Mouse (Mus musculus): ENCODE results near the gene Hoxa11. TPM values are rescaled to one million over a fixed set of nuclear protein-coding genes. Genes with fewer than 3 reads are reported as not detected.

Gene Hoxa11
- total and polyA plus RNA-seq, 2 experiments from 2014 or later, result not detected

DNA sequence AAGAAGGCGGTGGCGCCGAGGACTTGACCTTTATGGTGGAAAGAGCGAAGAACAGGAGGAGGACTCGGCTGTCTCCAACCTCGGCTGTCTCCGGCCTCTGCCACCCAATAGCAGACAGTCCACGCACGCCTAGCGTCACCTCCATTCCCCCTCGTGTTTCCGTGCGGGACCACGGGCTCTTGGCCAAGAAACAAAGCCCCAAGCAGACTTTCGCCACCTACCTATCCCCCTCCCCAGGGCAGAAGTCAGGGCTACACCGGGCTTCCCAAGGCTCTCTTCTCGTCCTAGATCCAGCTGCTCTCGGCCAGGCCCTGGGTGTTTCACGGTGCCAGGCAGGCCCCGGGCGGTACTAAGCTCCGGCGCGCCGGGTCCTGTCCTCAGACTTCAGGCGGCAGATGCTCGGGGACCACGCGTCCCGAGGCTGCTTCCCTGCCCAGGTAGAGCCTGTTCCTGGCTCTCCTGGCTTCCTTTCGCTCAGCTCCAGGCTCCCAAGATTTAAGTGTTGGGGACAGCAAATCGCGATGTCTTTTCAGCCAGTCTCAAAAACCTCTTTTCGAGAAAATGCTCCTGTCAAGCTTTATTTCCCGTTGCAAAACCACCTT lies 7.3 kb upstream of the Hoxa11 start:
- TF ChIP-seq CTCF (IDR thresholded peaks at IDR 0.05; ENCODE audit: low read depth), result no peak
- ATAC-seq, result no peak
- no peaks in the 10 kb centered on the region for H3K36me3 ChIP-seq (ENCODE audit: insufficient read depth, low read length)
- H3K9ac ChIP-seq (replicated peaks; ENCODE audit: low read length), result no peak overlapping the region
- H3K4me3 ChIP-seq (ENCODE audit: low read length), result no peak overlapping the region
- H3K4me1 ChIP-seq (ENCODE audit: insufficient read depth, low read length), result no peaks in the 10 kb centered on the region
- DNase-seq (ENCODE audit: low spot score), result no peak
- H3K27me3 ChIP-seq (ENCODE audit: insufficient read depth, low read length), result peaks cover 96% of the 10 kb centered on the region
- no peaks in the 10 kb centered on the region for H3K9me3 ChIP-seq (ENCODE audit: low read length)
- H3K27ac ChIP-seq, result no peak overlapping the region
- H3K4me2 ChIP-seq (ENCODE audit: low read depth, low read length), result no peak overlapping the region
- WGBS, result 1% methylated on average over 35 of the region's 35 CpGs

DNA sequence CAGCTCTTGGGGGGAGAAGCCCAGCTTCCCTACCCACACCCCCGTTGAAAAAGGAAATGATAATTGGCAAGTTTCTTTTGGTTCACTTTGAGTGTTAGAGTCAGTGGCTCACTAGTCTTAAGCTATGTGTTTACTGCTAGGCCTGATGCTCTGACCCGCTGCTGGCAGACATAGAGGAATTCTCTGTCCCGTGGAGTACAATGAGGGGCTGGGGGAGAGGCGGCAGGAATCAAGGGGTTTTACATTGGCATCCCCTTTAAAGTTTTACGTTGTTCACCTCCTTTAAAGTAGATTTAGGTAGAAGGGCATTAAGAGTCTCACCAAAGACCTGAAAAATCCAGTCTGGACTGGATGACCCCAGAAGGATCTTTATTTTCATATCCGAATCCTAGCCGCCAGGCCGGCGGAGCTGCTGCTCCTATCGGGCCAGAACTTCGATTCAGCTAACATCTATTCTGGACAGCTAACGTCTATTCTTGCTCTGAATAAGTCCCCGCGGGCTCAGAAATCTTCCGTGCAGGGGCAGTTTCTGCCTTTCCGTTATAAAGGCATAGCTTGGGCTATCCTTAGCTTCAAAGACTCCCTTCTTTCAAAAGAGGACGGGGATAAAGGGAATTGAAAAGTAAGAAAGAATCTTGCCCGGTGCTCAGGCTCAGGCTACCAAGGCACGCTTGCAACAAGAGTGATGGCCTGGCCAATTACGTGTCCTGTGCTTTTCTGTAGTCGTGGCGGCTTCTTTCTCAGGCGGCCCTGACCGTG lies 6.6 kb upstream of the Hoxa11 start:
- no peak for DNase-seq (ENCODE audit: low spot score)
- Histone ChIP-seq H3K27me3 (ENCODE audit: insufficient read depth, low read length) (peaks cover 96% of the 10 kb centered on the region), H3K36me3 (ENCODE audit: insufficient read depth, low read length) (no peaks in the 10 kb centered on the region), H3K4me1 (ENCODE audit: insufficient read depth, low read length) (no peaks in the 10 kb centered on the region), H3K9me3 (ENCODE audit: low read length) (no peaks in the 10 kb centered on the region), H3K4me3 (ENCODE audit: low read length) (no peak overlapping the region), H3K27ac (no peak overlapping the region), H3K4me2 (ENCODE audit: low read depth, low read length) (no peak overlapping the region), H3K9ac (replicated peaks; ENCODE audit: low read length) (no peak overlapping the region)
- no peak for TF ChIP-seq CTCF (IDR thresholded peaks at IDR 0.05; ENCODE audit: low read depth)
- no peak for ATAC-seq
- WGBS, result 3% methylated on average over 24 of the region's 24 CpGs

DNA sequence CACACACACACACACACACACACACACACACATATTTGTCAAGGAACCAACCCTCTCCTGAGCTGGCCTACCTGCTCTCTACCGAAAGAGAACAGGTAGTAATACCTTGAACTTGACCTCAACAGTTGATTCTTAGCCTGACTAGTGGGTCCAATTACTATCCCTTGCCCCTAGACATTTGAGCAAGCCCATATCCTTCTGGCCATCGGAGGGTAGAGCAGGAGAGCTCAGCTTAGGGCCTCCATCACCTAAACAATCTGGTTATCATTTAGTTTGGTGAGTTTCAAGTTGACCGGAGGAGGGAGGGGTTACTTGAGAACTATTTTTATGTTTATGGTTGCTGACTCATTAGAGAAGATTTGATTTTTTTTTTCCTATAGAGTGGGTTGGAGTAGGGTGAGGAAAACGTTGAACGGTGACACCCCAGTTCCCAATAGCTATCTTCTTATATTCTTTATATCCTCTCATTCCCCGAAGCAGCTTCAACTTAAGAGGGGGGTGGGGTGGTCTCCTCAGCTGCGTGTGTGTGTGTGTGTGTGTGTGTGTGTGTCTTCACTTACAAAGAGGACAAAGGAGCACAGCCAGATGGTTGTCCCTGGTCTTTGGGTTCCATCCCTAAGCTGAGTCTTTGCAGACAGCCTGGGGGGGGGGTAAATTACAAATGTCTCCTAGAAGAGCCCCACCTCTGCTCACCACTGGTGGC lies 5.7 kb upstream of the Hoxa11 start:
- H3K4me2 ChIP-seq (ENCODE audit: low read depth, low read length), result no peak overlapping the region
- no peak overlapping the region for H3K27ac ChIP-seq
- DNase-seq (ENCODE audit: low spot score), result no peak
- WGBS, result 11% methylated on average over 7 of the region's 7 CpGs
- no peaks in the 10 kb centered on the region for H3K4me1 ChIP-seq (ENCODE audit: insufficient read depth, low read length)
- H3K4me3 ChIP-seq (ENCODE audit: low read length), result no peak overlapping the region
- no peak overlapping the region for H3K9ac ChIP-seq (replicated peaks; ENCODE audit: low read length)
- no peaks in the 10 kb centered on the region for H3K36me3 ChIP-seq (ENCODE audit: insufficient read depth, low read length)
- TF ChIP-seq CTCF (IDR thresholded peaks at IDR 0.05; ENCODE audit: low read depth), result no peak
- no peaks in the 10 kb centered on the region for H3K9me3 ChIP-seq (ENCODE audit: low read length)
- H3K27me3 ChIP-seq (ENCODE audit: insufficient read depth, low read length), result peaks cover 97% of the 10 kb centered on the region
- ATAC-seq, result no peak

DNA sequence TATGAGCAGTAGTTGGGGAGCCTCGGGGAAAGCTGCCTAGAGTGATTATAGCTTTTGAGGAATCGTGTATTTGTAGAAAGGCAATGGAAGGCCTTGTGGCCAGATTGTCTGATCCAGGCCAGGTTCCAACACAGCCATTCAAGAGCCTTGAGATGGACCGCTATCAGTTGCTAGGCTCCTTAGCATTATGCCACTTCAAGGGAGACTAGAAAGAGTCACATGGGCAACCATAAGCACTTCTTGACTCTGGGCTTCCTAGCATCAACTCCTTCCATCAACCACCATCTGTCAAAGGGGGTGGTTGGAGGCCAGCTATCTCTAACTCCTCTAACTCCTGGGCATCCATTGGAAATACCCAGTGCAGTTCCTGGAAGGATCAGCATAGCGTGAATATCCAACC lies 4.2 kb upstream of the Hoxa11 start:
- ATAC-seq (no peak), DNase-seq (ENCODE audit: low spot score) (no peak)
- peaks cover 97% of the 10 kb centered on the region for H3K27me3 ChIP-seq (ENCODE audit: insufficient read depth, low read length)
- 4% methylated on average over 4 of the region's 4 CpGs for WGBS
- no peak for TF ChIP-seq CTCF (IDR thresholded peaks at IDR 0.05; ENCODE audit: low read depth)
- H3K9me3 ChIP-seq (ENCODE audit: low read length), result no peaks in the 10 kb centered on the region
- H3K4me3 ChIP-seq (ENCODE audit: low read length), result no peak overlapping the region
- H3K4me1 ChIP-seq (ENCODE audit: insufficient read depth, low read length), result no peaks in the 10 kb centered on the region
- H3K9ac ChIP-seq (replicated peaks; ENCODE audit: low read length), result no peak overlapping the region
- H3K4me2 ChIP-seq (ENCODE audit: low read depth, low read length), result no peak overlapping the region
- H3K27ac ChIP-seq, result no peak overlapping the region
- no peaks in the 10 kb centered on the region for H3K36me3 ChIP-seq (ENCODE audit: insufficient read depth, low read length)

DNA sequence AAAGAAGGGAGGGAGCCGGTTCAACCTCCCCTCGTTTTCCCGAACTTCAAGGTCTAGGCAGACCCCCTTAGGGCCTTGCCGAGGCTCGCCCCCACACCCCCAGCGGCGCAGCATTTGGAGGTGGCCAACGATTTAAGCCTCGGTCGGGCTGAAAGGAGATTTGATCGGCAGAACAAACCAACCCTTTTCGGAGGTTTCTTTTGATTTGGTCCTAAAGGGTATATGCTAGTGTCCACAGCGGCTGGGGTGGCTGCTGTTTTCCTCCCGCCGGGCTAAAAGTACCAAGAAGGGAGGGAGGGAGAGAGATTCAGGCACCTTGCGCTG lies 3.8 kb upstream of the Hoxa11 start:
- H3K9me3 ChIP-seq (ENCODE audit: low read length), result no peaks in the 10 kb centered on the region
- no peak for TF ChIP-seq CTCF (IDR thresholded peaks at IDR 0.05; ENCODE audit: low read depth)
- H3K9ac ChIP-seq (replicated peaks; ENCODE audit: low read length), result no peak overlapping the region
- no peaks in the 10 kb centered on the region for H3K4me1 ChIP-seq (ENCODE audit: insufficient read depth, low read length)
- ATAC-seq (no peak), DNase-seq (ENCODE audit: low spot score) (no peak)
- H3K27me3 ChIP-seq (ENCODE audit: insufficient read depth, low read length), result peaks cover 98% of the 10 kb centered on the region
- H3K4me2 ChIP-seq (ENCODE audit: low read depth, low read length), result no peak overlapping the region
- no peak overlapping the region for H3K4me3 ChIP-seq (ENCODE audit: low read length)
- H3K27ac ChIP-seq, result no peak overlapping the region
- 3% methylated on average over 16 of the region's 16 CpGs for WGBS
- no peaks in the 10 kb centered on the region for H3K36me3 ChIP-seq (ENCODE audit: insufficient read depth, low read length)

DNA sequence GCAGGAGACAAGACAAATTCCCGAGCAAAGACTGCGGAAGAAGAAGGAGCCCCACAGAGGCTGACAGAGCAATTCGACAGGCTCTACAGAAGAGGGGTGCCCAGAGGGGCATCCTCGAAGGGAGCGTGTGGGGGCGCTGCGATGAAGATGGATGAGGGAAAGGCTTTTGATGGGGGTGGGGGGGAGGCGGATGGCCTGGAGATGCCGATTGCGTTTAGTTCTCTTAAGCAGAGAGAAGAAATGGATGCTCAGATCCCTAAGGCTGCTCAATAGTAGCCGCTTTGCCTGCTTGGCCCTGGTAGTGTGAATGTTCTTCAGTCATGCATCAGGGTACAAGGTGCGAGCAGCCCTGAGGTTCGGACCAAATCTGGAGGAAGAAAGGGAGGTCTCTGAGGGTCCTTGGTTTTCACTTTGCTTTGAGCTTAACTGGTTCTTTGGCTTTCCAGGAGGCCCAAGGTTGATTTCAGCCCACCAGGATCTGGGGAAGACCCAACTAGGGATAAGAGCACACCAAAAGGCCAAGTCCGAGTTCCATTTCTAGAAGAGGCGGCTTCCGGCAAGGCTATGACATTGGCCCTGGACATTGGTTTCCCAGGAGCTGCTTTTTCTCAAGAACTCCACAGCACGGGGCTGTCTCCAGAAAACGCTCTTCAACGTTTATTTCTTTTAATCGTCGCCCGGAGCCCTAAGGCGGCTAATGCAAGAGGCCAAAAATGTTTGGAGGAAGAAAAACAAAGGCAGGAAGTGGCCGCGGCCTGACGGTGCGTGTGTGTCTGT lies 3.2 kb upstream of the Hoxa11 start:
- no peak for DNase-seq (ENCODE audit: low spot score)
- no peaks in the 10 kb centered on the region for H3K36me3 ChIP-seq (ENCODE audit: insufficient read depth, low read length)
- H3K9me3 ChIP-seq (ENCODE audit: low read length), result no peaks in the 10 kb centered on the region
- WGBS, result 1% methylated on average over 27 of the region's 27 CpGs
- H3K4me1 ChIP-seq (ENCODE audit: insufficient read depth, low read length), result no peaks in the 10 kb centered on the region
- H3K4me3 ChIP-seq (ENCODE audit: low read length), result no peak overlapping the region
- no peak overlapping the region for H3K27ac ChIP-seq
- no peak for TF ChIP-seq CTCF (IDR thresholded peaks at IDR 0.05; ENCODE audit: low read depth)
- no peak overlapping the region for H3K9ac ChIP-seq (replicated peaks; ENCODE audit: low read length)
- H3K27me3 ChIP-seq (ENCODE audit: insufficient read depth, low read length), result peaks cover 97% of the 10 kb centered on the region
- no peak for ATAC-seq
- no peak overlapping the region for H3K4me2 ChIP-seq (ENCODE audit: low read depth, low read length)
